Mouse (Mus musculus) midbrain, embryonic 10.5 days (tissue): Measurements from ENCODE around the gene Pycr1. TPM values are rescaled to one million over a fixed set of nuclear protein-coding genes. Genes with fewer than 3 reads are reported as not detected.
A peak's percentile ranks its signal among the peaks of the same experiment; 100 is the strongest.

Experiments
- DNase-seq: peaks from one replicate; pipeline ENCODE4 v3.0.0-alpha.2; 2017; ENCODE audit warnings: low spot score
- H3K27ac ChIP-seq: fragments of 300-500 bp; sonication (generic); replicated peaks from 2 replicates; pipeline ENCODE4 v1.5.1; 2016; ENCODE audit warnings: mild to moderate bottlenecking
- H3K27me3 ChIP-seq: fragments of 300-500 bp; sonication (generic); 2 replicates; pipeline ENCODE4 v1.6.1; 2016; ENCODE audit warnings: low read depth, mild to moderate bottlenecking; ENCODE audit not compliant: poor library complexity, severe bottlenecking
- H3K36me3 ChIP-seq: fragments of 300-500 bp; sonication (generic); 2 replicates; pipeline ENCODE4 v1.6.1; 2016; ENCODE audit warnings: mild to moderate bottlenecking, moderate library complexity
- H3K4me1 ChIP-seq: fragments of 300-500 bp; sonication (generic); 2 replicates; pipeline ENCODE4 v1.6.1; 2016
- H3K4me3 ChIP-seq: fragments of 300-500 bp; sonication (generic); 2 replicates; pipeline ENCODE4 v1.5.1; 2016; ENCODE audit warnings: mild to moderate bottlenecking, moderate library complexity
- H3K9me3 ChIP-seq: fragments of 300-500 bp; sonication (generic); replicated peaks from 2 replicates; pipeline ENCODE4 v1.6.1; 2016; ENCODE audit warnings: mild to moderate bottlenecking
- WGBS: fragments of 180-500 bp; shearing (Covaris S2); methylation state at CpG from one replicate; pipeline ENCODE4 v1.1.7; 2016; 5-methylcytosine and 5-hydroxymethylcytosine counted together
- polyA plus RNA-seq: library from polyadenylated mRNA; unstranded; fragments of >200 nt; fragmentation: Nextera tagmentation; extraction: Ambion mirVana; gene quantifications from 2 replicates; pipeline ENCODE4 v1.2.1, GENCODE M21; 2016

Pycr1 gene
- polyA plus RNA-seq, 1 experiment from 2014 or later = 43.4 TPM

GRCm38 (mm10) chr11:120618619-120619535, 24.7 kb downstream of the Pycr1 start:
- H3K9me3 ChIP-seq = no peaks in the 10 kb centered on the region
- peaks cover 38% of the 10 kb centered on the region for H3K4me1 ChIP-seq
- H3K27me3 ChIP-seq = no peaks in the 10 kb centered on the region
- WGBS = 95% methylated on average over 25 of the region's 25 CpGs
- no peak for DNase-seq
- peak overlapping the region; percentile 83; the same call in 1 of the 2 replicates for H3K4me3 ChIP-seq
- peak overlapping the region; percentile 89 for H3K27ac ChIP-seq
- peaks cover 78% of the 10 kb centered on the region for H3K36me3 ChIP-seq

- H3K27ac ChIP-seq = peak within 1 kb of the TSS; percentile 89
- peak within 1 kb of the TSS; percentile 83 for H3K4me3 ChIP-seq
- under 1% methylated on average over 55 of the region's 56 CpGs for WGBS
- no peaks in the 10 kb centered on the region for H3K27me3 ChIP-seq
- peak; percentile 90 for DNase-seq
- no peaks in the 10 kb centered on the region for H3K9me3 ChIP-seq
- peaks cover 81% of the 10 kb centered on the region for H3K36me3 ChIP-seq
- H3K4me1 ChIP-seq = peaks cover 34% of the 10 kb centered on the region
Measured at GRCm38 (mm10) chr11:120617519-120618112, 26.0 kb downstream of the Pycr1 start, which contains the start of gene Pcyt2. TSS of gene Pcyt2 (minus strand) at chr11:120617936.

GRCm38 (mm10) chr11:120616617-120617294, 26.8 kb downstream of the Pycr1 start:
- H3K4me1 ChIP-seq = peaks cover 34% of the 10 kb centered on the region
- WGBS = 57% methylated on average over 4 of the region's 4 CpGs
- peak overlapping the region; percentile 83 for H3K4me3 ChIP-seq
- no peak for DNase-seq
- H3K9me3 ChIP-seq = no peaks in the 10 kb centered on the region
- H3K36me3 ChIP-seq = peaks cover 81% of the 10 kb centered on the region
- H3K27ac ChIP-seq = peak overlapping the region; percentile 89
- H3K27me3 ChIP-seq = no peaks in the 10 kb centered on the region

GRCm38 (mm10) chr11:120615606-120616203, 27.9 kb downstream of the Pycr1 start:
- WGBS = 92% methylated on average over 11 of the region's 11 CpGs
- no peak for DNase-seq
- Histone ChIP-seq H3K27ac (no peak overlapping the region), H3K4me3 (peak overlapping the region; percentile 20; the same call in 1 of the 2 replicates), H3K4me1 (peaks cover 34% of the 10 kb centered on the region), H3K9me3 (no peaks in the 10 kb centered on the region), H3K36me3 (peaks cover 81% of the 10 kb centered on the region), H3K27me3 (no peaks in the 10 kb centered on the region)

GRCm38 (mm10) chr11:120615167-120615566, 28.4 kb downstream of the Pycr1 start:
- H3K27ac ChIP-seq = no peak overlapping the region
- DNase-seq = no peak
- 95% methylated on average over 6 of the region's 6 CpGs for WGBS
- H3K4me1 ChIP-seq = peaks cover 34% of the 10 kb centered on the region
- no peaks in the 10 kb centered on the region for H3K9me3 ChIP-seq
- H3K36me3 ChIP-seq = peaks cover 81% of the 10 kb centered on the region
- no peaks in the 10 kb centered on the region for H3K27me3 ChIP-seq
- 0 out of 2 replicates have a peak overlapping the region, but pooled peaks have one; percentile 20 for H3K4me3 ChIP-seq

GRCm38 (mm10) chr11:120613976-120614375, 29.6 kb downstream of the Pycr1 start:
- H3K36me3 ChIP-seq = peaks cover 80% of the 10 kb centered on the region
- 0 out of 2 replicates have a peak overlapping the region, but pooled peaks have one; percentile 9 for H3K4me3 ChIP-seq
- H3K27ac ChIP-seq = no peak overlapping the region
- DNase-seq = no peak
- WGBS = 89% methylated on average over 8 of the region's 8 CpGs
- H3K9me3 ChIP-seq = no peaks in the 10 kb centered on the region
- peaks cover 9% of the 10 kb centered on the region for H3K27me3 ChIP-seq
- peaks cover 43% of the 10 kb centered on the region for H3K4me1 ChIP-seq

- no peaks in the 10 kb centered on the region for H3K9me3 ChIP-seq
- H3K27me3 ChIP-seq = peaks cover 14% of the 10 kb centered on the region
- no peak overlapping the region for H3K27ac ChIP-seq
- H3K4me1 ChIP-seq = peaks cover 47% of the 10 kb centered on the region
- H3K36me3 ChIP-seq = peaks cover 76% of the 10 kb centered on the region
- DNase-seq = no peak
- no peak overlapping the region for H3K4me3 ChIP-seq
- WGBS = 91% methylated on average over 10 of the region's 10 CpGs
Measured at GRCm38 (mm10) chr11:120613481-120613972, 30.0 kb downstream of the Pycr1 start.

GRCm38 (mm10) chr11:120612763-120613162, 30.8 kb downstream of the Pycr1 start:
- H3K4me1 ChIP-seq = peaks cover 47% of the 10 kb centered on the region
- H3K36me3 ChIP-seq = peaks cover 68% of the 10 kb centered on the region
- DNase-seq = peak; percentile 72
- H3K9me3 ChIP-seq = no peaks in the 10 kb centered on the region
- peaks cover 22% of the 10 kb centered on the region for H3K27me3 ChIP-seq
- 54% methylated on average over 6 of the region's 6 CpGs for WGBS
- no peak overlapping the region for H3K27ac ChIP-seq
- H3K4me3 ChIP-seq = peak overlapping the region; percentile 16; the same call in 1 of the 2 replicates

- Histone ChIP-seq H3K9me3 (no peaks in the 10 kb centered on the region), H3K4me1 (peaks cover 39% of the 10 kb centered on the region), H3K4me3 (no peak overlapping the region), H3K27ac (no peak overlapping the region), H3K27me3 (peaks cover 36% of the 10 kb centered on the region), H3K36me3 (peaks cover 81% of the 10 kb centered on the region)
- DNase-seq = no peak
- 79% methylated on average over 9 of the region's 9 CpGs for WGBS
Measured at GRCm38 (mm10) chr11:120610477-120611046, 33.0 kb downstream of the Pycr1 start.

GRCm38 (mm10) chr11:120609250-120609649, 34.3 kb downstream of the Pycr1 start:
- Histone ChIP-seq H3K4me3 (peak overlapping the region; percentile 47; the same call in 1 of the 2 replicates), H3K36me3 (peaks cover 83% of the 10 kb centered on the region), H3K27ac (no peak overlapping the region), H3K9me3 (no peaks in the 10 kb centered on the region), H3K27me3 (peaks cover 36% of the 10 kb centered on the region), H3K4me1 (peaks cover 33% of the 10 kb centered on the region)
- no peak for DNase-seq
- WGBS = 33% methylated on average over 8 of the region's 8 CpGs

GRCm38 (mm10) chr11:120608241-120609034, 35.1 kb downstream of the Pycr1 start, which contains the start of gene Npb:
TSS of gene Npb (plus strand) at chr11:120608477.
- Histone ChIP-seq H3K9me3 (no peaks in the 10 kb centered on the region), H3K4me3 (peak within 1 kb of the TSS; percentile 47), H3K4me1 (peaks cover 31% of the 10 kb centered on the region), H3K36me3 (peaks cover 83% of the 10 kb centered on the region), H3K27me3 (peaks cover 36% of the 10 kb centered on the region), H3K27ac (peak within 1 kb of the TSS; percentile 53; the same call in 1 of the 2 replicates)
- DNase-seq = no peak
- 6% methylated on average over 45 of the region's 45 CpGs for WGBS
